Mouse (Mus musculus) kidney, adult 2 months (tissue): ENCODE measurements around the gene Acat2.

Source experiments
- CTCF ChIP-seq: fragments of 200-500 bp; conservative IDR thresholded peaks from 2 replicates; pipeline ENCODE4 v1.5.1; 2011; ENCODE audit warnings: low read depth, mild to moderate bottlenecking, control low read depth, low read length, moderate library complexity, mixed read lengths; ENCODE audit not compliant: insufficient read depth, insufficient read length
- POLR2A ChIP-seq: fragments of 200-500 bp; IDR thresholded peaks from one replicate; pipeline ENCODE4 v1.6.1; 2011; ENCODE audit warnings: low read depth, low read length, control low read depth

GRCm38 (mm10) chr17:12983988-12984387 lies 23.4 kb upstream of the Acat2 start:
- TF ChIP-seq CTCF (no peak), POLR2A (no peak)
